Mouse (Mus musculus): ENCODE data around the gene Slfn9.
"Not testable (repeated sequence)": the region's sequence is repeated elsewhere in the genome, so short reads cannot be mapped to it uniquely, and the experiment has no call there.

Slfn9 gene

DNA sequence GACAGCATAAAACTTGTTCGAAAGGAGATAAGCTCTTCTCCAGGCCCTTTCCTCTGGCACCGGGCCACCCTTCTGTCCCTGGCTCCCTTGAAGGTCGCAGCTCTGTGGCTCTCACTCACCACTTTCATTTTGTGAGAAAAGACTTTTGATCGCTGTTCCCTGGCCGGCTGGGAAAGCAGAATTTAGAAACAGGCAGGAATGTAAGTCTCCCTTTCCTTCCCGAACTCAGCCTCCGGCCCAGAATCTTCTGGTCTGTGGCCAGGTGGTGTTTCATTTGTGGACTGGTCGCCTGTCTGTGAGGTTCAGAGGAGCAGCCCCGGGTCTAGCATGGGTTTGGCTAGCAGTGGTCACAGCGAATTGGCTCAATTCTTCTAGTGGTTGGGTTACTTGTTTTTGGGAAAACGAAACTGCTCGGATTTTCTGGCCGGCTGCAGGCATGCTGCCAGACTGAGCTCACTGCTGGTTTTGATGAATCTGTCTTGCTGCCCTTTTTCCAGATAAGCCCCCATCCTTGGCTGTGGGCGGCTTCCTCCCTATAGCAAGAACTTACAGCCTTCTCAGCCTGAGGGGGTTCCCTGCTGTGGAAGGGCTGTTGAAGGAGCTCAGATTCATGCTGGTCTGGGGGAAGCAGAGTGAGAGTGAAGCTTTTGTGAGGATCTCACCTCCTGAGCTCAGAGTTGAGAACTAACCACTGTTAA, at the start of gene Slfn9:
Gene Slfn9, minus strand, starts transcription at position 362 of the 698 bp plus-strand sequence.
- DNase-seq: peak; percentile 59 to 65

DNA sequence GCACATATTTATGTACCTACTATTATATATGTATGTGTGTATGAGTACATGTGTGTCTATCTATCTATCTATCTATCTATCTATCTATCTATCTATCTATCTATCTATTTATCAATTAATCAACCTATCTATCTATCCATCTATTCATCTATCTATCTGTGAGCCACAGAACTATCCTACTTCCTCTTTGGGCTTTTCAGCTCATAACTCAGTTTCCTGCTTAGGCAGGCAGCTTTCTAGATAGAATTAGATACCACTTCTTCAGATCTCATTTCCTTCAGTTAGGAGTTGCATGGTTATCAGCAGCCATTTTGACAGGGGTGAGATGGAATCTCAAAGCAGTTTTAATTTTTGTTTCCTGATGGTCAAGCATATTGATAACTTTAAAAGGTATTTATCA, 49.4 kb upstream of the Slfn9 start:
- DNase-seq: no peak

DNA sequence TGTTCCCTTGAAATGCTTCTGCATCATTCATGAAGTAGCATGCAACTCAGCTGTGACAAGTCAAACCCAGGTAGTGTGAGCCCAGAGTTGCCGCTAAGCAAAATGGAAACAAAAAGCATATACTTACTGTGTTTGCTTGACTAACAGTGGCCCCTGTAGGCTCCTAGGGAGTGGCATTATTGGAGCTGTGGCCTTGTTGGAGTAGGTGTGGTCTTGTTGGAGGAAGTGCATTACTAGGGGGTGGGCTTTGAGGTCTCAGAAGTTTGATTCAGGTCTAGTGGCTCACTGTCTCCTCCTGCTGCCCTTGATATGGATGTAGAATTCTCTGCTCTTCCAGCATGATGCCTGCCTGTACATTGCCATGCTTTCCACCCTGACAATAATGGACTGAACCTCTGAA, 48.7 kb upstream of the Slfn9 start:
- peak in 1 of 2 experiments; percentile 11 for DNase-seq

DNA sequence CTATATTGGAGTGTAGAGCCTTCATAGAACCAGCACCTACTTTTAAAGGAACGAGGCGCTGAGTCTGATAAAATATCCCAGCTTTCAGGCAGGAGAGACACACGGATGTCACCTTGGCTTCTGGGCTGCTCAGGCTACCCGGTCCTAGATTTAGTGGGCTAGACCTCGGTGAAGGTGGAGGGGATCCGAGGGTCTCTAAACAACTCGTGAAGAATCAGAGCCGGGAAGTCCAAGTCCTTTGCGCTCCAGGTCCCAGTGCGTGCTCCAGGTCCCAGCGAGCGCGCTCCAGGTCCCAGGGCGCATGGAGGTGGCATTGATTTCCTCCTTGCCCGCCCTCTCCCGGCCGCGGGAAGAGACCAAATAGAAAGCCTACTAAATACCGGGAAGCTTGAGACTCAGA, 48.2 kb upstream of the Slfn9 start:
- no peak for DNase-seq

DNA sequence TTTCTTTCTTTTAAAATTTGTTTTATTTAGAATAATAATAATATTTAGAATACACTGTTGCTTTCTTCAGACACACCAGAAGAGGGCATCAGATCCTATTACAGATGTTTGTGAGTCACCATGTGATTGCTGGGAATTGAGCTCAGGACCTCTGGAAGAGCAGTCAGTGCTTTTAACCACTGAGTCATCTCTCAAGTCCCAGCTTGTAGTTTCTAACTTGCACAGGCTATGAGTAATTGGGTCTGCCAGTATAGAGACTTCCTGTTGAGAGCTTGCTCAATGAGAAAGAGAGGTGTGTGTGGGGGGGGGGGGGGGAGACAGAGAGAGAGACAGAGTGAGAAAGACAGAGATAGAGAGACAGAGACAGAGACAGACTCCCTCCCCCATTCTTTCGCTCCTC, 47.5 kb upstream of the Slfn9 start:
- DNase-seq: no peak

DNA sequence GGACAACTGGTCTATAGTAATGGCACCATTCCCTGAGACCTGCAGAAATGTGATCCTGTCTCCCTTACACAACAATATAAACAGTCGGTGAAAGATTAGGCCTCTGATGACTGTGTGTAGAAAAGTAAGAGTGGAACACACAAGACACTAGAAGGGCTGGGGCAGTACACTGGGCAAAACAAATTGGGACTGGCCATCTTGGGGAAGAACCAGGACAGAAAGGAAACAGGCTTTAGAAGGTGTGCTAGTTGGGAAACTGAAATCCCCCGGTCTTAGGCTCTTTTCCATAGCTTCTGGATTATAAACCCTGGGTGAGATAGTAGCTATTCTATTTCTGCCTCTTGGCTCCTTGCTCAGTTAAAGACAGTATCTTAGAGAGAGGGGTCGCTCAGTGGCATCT, 47.1 kb upstream of the Slfn9 start:
- not testable (repeated sequence) for DNase-seq

DNA sequence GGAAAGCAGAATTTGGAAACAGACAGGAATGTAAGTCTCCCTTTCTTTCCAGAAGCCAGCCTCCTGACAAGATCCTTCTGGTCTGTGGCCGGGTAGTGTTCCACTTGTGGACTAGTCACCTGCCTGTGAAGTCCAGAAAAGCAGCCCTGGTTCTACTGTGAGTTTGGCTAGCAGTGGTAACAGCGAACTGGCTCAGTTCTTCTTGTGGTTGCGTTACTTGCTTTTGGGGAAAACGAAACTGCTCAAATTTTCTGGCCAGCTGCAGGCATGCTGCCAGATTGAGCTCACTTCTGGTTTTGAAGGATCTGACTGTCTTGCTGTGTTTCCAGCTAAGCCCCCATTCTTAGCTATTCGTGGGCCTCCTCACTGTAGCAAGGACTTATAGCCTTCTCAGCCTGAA, 29.0 kb upstream of the Slfn9 start, which contains the start of gene Slfn8:
Gene Slfn8, minus strand, starts transcription at position 190 of the 400 bp plus-strand sequence.
- peak; percentile 26 to 32 for DNase-seq

DNA sequence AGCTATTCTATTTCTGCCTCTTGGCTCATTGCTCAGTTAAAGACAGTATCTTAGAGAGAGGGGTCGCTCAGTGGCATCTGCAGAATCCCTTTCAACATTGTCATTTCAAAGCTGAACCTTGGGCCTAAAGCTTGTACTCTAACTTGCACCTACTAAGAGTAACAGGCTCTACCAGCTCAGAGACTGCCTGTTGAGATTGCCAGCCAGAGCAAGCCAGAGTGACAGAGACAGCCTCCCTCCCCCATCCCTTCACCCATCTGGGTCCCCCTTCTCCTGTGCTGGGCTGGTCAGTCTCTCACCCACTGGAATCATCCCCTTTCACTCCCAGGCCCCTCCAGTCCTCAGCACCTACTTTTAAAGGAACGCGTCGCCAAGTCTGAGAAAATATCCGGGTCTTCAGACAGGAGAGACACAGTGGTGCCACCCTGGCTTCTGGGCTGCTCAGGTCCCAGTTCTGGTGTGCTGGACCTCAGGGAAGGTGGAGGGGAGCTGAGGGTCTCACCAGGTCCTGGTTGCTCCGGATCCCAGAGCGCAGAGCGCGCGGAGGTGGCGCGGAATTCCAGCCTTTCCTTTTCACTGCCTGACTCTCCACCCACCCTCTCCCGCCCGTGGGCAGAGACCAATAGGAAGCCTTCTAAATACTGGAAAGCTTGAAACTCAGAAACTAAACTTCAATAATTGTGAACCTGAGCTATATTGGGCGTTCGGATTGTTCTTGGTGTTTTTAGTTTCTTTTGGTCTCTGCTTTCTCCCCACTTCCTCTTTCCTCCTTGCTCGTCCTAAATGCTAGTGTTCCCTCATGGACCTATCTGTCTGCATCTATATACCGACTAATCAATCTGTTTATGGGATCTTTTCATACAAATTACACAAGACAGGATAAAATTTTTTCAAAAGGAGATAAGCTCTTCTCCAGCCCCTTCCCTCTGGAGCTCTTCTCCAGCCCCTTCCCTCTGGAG, 28.2 kb upstream of the Slfn9 start:
- not testable (repeated sequence) for DNase-seq

DNA sequence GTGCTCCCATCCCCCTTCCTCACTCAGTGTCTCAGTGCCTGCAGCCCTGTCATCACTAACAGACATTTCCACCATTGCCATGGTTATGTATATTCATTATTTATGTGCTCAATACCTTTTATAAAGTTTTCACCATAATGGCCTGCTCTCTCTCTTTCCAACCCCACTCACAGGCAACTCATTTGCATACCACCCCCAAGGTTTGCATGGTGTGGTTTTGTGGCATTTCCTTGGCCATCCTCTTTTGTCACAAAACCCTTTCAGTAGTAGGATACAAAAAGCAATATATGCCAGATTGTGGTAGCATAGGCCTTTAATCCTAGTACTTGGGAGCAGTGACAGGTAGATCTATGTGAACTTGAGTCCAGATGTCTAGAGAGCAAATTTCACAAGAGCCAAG, 24.5 kb upstream of the Slfn9 start:
- DNase-seq: no peak

DNA sequence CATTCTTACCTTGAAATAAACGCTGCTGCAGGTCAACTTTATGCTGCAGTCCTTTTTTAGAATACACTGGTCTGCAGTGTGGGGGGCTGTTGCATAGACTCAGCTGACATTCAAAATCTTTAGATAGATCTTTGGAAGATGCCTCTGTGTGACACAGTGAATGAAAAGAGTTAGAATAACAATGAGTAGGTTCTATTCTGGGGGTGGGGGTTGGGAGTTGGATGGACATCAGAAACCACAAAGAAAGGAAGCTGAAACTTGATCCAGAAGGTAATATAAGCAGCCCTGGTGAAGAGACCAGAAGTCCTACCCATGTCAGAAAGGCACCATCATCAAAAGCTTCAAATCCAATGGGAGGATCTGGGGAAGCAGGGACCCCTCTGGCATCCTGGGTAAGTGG, 21.7 kb upstream of the Slfn9 start:
- no peak for DNase-seq

DNA sequence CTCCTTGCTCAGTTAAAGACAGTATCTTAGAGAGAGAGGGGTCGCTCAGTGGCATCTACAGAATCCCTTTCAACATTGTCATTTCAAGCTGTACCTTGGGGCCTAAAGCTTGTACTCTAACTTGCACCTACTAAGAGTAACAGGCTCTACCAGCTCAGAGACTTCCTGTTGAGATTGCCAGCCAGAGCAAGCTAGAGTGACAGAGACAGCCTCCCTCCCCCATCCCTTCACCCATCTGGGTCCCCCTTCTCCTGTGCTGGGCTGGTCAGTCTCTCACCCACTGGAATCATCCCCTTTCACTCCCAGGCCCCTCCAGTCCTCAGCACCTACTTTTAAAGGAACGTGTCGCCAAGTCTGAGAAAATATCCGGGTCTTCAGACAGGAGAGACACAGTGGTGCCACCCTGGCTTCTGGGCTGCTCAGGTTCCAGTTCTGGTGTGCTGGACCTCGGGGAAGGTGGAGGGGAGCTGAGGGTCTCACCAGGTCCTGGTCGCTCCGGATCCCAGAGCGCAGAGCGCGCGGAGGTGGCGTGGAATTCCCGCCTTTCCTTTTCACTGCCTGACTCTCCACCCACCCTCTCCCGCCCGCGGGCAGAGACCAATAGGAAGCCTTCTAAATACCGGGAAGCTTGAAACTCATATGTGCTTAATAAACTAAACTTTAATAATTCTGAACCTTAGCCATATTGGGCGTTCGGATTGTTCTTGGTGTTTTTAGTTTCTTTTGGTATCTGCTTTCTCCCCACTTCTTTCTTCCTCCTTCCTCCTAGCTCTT, 831 bp downstream of the Slfn9 start:
- peak; percentile 46 to 50 for DNase-seq

DNA sequence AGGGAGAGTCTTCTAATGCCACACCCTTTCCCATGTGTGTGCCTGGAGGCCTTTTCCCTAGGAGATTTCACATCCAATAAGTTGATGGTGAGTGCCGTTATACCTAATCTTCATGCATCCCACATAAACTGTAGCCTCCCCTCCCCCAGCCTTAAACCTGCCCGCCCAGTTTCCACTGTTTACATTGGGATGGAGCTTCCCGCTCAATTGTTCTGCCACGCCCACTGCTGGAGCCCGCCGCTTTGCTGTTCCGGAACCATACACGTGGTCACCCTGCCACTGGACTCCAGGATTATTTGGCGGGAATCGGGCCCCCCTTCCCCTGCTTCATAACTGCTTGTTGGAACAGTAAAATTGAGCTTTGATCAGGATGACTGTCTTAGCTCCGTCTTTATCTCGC, 2.3 kb downstream of the Slfn9 start:
- peak; percentile 19 to 44 for DNase-seq

DNA sequence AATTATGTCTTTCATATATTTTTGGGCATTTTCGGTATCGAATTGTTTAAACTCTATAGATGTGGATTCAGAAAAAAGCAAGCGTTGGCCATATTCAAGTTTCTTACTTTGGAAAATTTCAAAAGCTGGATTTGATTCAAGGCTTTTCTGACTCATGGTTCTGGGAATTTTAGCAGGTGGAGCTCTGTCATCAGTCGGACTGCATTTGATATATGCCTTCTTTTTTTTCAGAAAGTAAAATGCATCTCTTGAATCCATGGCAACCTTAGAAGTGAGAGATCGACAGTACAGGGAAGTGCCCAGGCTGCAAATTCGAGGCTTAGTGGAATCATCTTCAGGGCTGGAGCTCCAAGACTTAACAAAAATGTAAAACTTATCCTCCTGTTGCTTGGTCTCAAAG, 4.0 kb downstream of the Slfn9 start:
- no peak for DNase-seq

DNA sequence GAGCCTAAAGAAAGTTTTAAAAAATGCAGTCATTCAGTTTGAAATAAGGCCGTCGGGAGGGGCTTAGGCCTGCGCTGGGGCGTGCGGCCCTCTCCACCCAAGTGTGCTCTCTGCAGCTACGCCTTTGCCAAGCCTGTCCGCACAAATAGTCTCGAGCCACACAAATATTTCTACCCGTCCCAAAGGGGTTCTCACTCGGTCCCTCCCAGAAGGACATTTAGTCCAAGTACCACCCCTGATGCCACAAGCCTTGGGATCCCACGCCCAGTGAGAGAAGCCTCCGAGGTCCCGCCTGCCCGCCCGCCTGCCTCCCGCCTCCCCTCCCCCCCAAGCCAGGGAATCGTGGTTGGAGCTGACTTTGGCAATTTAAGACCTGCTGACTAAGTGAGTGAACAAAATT, 8.4 kb downstream of the Slfn9 start:
- DNase-seq: no peak

DNA sequence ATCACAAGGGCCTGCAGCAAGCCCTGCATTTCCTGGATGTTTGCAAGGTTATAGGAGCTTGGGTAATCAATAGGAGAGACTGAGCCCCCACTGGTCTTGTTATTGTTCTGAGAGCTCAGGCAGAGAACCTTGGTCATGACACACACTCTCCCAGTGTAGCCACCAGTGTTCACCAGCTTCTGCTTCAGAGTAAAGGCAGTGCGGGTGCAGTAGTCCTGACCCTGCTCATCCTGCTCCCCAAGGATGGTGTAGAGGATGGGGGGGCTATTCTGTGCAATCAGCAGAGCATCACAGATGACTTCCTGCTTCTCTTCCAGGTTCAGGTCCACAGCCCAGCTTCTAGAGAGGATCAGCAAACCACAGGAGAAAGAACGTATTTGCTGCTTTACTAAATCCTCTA, 9.2 kb downstream of the Slfn9 start:
- not testable (repeated sequence) for DNase-seq

DNA sequence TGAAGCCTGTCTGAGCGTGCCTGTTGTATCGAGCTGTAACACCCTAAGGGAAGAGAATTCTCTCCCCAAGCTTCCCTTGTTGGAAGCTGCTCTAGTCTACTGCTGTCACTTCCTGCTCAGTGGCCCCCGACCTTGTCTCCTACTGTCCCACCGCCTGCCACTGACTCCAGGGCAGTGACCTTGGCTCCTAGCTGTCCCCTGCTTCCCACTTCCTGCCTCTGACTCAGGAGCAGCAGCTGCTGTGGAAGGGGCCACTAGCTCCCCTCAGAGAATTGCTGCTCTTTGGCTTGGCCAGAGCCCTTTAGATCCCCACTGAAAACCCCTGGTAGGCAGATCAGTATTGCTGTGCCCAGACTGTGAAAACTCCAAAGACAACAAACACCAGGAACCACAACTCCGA, 17.7 kb downstream of the Slfn9 start:
- peak in 1 of 2 experiments; percentile 55 for DNase-seq

DNA sequence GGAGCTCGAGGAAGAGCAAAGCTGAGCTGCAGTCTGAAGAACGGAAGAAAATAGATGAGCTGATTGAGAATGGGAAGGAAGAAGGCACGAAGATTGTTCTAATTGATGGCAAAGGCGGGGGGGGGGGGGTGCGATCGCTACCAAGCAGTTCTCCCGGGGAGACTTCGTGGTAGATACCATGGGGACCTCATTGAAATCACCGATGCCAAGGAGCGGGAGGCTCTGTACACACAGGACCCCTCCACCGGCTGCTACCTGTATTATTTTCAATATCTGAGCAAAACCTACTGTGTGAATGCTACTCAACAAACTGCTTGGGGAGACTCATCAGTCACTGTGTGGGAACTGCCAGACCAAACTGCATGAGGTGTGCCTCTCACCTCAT, 20.0 kb downstream of the Slfn9 start:
- DNase-seq: no peak

DNA sequence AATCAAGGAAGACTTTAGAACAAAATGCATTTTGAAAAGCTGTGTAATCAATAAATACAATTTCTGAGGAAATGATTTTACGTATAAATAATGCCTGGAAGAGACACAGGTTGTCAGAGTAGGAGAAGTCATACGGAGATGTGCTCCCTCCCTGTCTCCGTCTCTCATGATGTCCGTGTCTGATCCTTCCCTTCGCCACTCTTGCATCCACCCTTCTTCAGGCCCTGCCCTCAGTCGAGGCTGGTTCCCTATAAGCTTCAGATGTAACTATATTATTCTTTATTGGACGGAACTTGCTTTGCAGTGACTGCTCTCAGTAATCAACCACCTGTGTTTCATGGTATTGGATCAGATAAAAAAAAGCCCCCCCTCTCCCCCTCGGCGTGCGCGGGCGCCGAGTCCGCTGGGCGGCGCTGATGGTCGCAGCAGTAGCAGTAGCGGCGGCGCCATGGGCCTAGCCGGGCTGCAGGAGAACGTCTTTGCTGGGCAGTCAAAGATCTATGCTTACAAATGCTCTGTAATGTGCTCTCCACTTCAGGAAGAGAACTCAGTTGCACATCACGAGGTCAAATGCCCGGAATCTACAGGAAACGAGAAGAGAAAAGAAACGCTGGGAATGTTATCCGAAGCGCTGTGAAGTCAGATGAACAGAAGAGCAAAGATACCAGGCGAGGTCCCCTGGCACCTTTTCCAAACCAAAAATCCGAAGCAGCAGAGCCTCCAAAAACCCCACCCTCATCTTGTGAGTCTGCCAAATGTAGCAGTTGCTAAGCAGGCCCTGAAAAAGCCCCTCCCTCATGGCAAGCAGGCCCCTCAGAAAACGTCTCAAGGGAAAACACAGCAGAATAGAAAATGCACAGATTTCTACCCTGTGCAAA, 20.7 kb downstream of the Slfn9 start:
- peak; percentile 46 to 48 for DNase-seq

DNA sequence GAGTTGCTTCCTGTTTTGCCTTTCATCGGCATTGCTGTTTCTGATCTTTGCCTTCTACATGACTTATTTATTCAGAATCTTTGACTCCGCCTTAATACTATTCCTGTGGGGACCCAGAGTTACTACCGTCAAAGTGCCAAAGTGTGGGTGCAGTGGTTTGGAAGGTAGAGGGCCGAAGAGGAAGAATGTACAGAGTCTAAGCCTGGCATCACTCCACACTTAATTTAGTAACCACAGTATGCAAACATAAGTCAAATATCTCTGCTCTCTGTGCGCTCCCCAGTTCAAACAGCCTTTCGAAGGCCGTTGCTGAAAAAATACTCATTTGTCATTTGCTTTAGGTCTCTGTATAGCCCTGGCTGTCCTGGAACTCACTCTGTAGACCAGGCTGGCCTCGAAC, 29.4 kb downstream of the Slfn9 start:
- DNase-seq: no peak

DNA sequence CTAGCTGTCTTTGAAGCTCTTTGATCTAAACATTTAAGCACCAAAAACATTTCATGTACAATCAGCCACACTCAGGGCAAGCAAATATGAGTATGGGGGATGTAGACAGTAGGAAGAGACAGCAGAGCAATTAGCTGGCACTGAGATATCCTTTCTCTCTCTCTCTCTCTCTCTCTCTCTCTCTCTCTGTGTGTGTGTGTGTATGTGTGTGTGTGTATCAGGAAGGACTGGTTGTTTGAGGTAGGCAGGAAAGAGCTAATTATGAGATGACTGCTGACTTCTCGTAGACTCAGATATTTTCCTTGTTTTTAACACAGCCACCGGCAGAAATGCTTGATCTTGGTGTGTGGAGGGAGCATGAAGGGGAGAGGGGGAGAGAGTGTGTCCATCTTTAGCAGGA, 29.9 kb downstream of the Slfn9 start:
- DNase-seq: no peak

DNA sequence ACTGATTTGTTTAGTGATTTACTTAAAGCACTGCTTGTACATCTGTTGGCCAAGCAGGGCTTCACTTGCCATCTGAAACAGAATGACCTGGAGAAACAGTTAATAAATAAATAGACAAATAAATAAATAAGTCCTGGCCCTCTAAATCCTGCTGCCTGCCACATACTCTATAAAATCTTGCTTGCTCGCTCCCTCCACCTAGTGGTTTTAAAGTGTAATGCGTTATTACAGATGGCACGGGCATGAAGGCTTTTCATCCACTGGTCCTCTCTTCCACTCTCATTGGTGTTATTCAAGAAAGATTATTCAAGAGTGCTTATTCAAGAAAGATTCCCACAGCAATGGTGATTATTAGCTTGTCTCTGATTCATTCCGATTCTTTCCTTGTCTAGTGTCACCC, 32.0 kb downstream of the Slfn9 start:
- peak in 1 of 2 experiments; percentile 55 for DNase-seq

DNA sequence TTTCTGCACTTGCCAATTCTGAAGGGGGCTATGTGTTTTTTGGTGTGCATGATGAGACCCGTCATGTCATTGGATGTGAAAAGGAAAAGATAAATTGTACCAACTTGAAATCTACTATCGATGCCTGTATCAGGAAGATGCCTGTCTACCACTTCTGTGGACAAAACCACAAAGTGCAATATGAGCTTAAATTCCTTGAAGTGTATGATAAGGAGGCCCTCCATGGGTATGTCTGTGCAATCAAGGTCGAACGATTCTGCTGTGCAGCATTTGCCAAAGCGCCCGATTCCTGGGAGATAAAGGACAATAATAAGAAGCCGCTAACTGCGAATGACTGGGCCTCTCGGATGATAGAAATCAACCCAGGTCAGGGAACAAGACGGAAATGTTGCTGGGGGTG, 34.7 kb downstream of the Slfn9 start:
- DNase-seq: no peak
